Mouse (Mus musculus) bone marrow macrophage, adult 2 months (primary cell): ENCODE data around the gene Thada.

Source experiments
- CTCF ChIP-seq: IDR thresholded peaks from 2 replicates; pipeline ENCODE4 v1.5.1; 2012; ENCODE audit warnings: low read depth, mild to moderate bottlenecking, low read length, moderate library complexity
- POLR2A ChIP-seq: IDR thresholded peaks from 2 replicates; pipeline ENCODE4 v1.6.1; 2012; ENCODE audit warnings: mild to moderate bottlenecking, low read depth, low read length, borderline replicate concordance

DNA sequence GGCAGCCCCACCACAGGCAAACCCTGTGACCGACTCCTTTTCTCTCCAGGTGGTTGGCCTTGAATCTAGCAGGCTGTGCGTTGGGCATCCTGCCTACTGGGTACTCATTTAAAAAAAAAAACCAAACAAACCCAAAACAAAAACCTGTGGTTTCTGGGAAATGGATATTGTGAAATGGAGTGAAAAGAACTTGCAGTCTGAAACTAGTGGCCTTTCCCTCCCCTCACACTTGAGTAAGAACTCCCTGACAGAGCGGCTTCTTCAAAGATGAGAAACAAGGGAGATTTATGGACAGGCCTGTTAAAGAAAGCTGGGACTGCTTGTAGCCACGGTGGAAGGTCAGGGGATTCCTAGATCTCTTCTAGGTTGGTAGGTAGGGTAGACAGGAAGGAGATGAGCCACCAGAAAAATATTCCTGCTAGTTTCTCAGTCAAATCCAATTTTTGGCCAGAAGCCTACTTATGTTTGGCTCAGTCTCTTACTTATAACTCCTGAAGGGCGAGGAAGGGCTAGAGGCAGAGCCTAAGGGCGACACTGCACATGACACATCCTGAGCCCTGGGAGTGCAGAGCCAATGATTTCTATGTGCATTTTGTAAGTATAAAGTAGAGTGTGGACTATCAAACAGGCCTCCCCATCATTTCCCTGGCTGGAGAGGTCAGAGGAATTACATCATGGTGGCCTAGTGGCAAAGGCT, 250.6 kb downstream of the Thada start:
- TF ChIP-seq POLR2A (no peak), CTCF (no peak)
